Mouse (Mus musculus): ENCODE data around the gene Adamtsl1.

The Adamtsl1 gene

GRCm38 (mm10) chr4:86302095-86302494 is 788.1 kb downstream of the Adamtsl1 start:
- DNase-seq (ENCODE audit: extremely low read depth, insufficient read length, low spot score) = no peak

GRCm38 (mm10) chr4:86306753-86307152 is 792.8 kb downstream of the Adamtsl1 start:
- DNase-seq (ENCODE audit: extremely low read depth, insufficient read length, low spot score) = no peak

GRCm38 (mm10) chr4:86309178-86309577 is 795.2 kb downstream of the Adamtsl1 start:
- DNase-seq (ENCODE audit: extremely low read depth, insufficient read length, low spot score) = no peak

DNA sequence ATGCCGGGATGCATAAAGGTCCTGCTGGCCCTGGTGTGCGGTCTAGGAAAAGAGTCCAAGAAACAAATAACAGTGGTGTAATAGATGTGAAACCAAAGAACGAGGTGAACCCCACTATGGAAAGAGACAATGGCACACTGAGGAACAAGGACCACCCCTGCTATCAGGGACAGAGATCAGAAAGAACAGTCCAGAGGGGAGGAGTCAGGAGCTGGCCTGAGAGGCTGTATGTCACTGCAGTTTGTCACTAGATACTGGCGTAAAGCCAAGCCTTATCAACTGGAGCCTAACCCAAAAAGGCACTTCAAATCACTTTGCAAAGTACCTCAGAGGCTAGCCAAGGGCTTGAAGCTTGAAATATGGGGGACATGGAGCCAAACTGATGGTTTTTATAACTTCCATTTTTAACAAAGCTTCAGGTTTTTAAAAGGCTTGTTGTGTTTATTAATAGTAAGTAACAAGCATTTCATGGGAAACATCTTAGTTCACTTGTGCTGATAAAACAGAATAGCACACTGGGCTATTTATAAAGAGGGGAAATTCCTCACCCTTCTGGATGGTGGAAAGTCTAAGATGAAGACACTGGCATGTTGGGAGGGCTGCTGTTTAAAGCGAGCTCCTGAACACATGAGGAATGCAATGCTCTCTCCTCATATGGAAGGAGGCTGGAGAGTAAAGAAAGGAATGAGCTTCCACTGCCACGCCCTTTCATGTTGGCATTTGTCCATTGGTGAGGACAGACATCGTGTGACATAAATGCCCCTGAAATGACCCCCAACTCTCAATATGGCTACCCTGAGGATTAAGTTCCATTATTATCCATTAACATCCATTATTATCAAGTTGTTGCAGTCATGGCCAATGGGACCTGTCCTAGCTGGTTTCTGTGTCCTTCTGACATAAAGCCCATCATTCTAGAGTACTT is 797.1 kb downstream of the Adamtsl1 start:
- DNase-seq (ENCODE audit: extremely low read depth, insufficient read length, low spot score) = no peak

GRCm38 (mm10) chr4:86312366-86312765 is 798.4 kb downstream of the Adamtsl1 start:
- no peak for DNase-seq (ENCODE audit: extremely low read depth, insufficient read length, low spot score)

GRCm38 (mm10) chr4:86314442-86314841 is 800.5 kb downstream of the Adamtsl1 start:
- DNase-seq (ENCODE audit: extremely low read depth, insufficient read length, low spot score) = no peak

DNA sequence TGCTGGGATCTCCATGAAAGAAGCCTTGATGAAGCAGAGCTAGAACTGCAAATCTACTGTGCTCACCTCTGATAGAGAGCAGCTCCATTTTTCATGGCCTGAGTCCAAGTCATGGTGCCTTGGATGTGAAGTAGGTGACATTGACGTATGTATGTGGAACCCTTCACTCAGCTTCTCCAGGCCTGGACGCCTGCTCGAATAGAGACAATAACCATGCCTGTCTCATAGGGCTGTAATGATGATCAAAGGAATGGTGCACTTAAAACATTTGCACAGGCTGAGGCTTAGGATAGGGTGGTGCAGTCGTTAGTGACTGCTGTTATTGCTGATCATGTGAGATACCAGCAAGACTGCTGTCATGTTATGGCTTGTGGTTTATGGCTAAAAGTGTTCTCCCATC is 801.1 kb downstream of the Adamtsl1 start:
- DNase-seq (ENCODE audit: extremely low read depth, insufficient read length, low spot score) = no peak

DNA sequence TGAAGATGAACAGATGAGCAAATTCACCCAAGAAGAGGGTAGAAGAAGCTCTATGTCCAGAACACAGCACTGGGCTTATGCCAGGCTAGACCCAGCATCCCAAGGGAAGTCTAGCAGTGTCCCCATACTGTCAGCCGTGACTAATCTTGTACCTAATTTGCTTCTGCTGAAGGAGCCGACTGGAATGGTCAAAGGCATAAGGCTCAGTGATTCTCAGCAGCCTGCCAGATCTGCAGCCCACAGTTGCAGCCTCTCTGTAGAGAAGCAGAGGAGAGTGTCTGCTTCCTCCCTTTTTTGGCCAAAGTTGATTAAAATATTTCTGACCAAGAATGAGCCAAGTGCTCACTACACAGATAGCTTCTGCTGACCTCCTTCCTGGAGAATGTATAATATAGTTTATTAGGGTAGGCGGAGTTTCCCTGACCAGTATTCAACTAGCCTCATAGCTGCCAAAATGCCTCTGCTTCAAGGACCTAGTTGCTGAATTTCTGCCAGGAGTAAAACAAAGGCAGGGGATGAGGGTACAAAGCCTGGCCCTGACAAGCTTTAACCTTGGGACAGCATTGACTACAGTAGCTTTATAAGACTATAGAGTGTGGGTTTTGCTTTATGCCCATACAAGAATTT is 804.1 kb downstream of the Adamtsl1 start:
- no peak for DNase-seq (ENCODE audit: extremely low read depth, insufficient read length, low spot score)

GRCm38 (mm10) chr4:86325411-86325810 is 811.4 kb downstream of the Adamtsl1 start:
- no peak for DNase-seq (ENCODE audit: extremely low read depth, insufficient read length, low spot score)

DNA sequence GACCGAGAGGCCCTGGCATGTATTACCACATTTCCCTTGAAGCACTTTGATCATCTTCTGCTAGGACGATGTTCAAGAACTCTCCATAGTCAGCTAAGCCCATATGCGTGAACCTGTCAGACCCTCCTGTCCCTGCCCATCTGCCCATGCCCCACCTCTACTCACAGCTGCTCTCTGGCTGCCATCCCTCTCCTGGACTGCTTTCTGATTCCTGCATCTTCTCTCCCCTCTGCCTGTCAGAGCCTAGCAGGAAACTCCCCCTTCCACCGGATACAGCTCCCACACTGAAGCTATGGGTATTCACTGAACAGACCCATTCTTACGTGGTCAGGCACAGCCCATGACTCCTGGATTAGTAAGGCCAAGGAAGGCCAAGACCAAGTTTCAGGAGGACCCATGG is 812.0 kb downstream of the Adamtsl1 start:
- DNase-seq (ENCODE audit: extremely low read depth, insufficient read length, low spot score) = no peak

DNA sequence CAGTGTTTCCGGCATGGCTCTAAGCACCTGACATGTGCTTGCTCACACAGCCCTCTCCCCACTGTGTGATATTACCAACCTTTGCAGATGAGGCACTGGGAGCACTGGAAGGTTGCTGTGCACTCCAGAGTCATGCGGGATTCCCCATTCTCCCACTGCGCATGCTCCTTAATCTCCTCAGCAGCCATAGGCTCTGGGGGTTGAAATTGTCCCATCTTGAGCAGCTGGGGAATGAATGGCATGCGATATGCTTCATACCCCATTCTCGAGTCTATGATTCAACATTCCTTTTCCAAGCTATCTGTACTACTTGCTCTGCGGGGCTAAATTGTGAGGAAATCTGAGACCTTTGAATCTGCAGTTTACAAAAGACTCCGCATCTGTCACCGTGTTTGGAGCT is 812.7 kb downstream of the Adamtsl1 start:
- DNase-seq (ENCODE audit: extremely low read depth, insufficient read length, low spot score) = no peak

GRCm38 (mm10) chr4:86329481-86329880 is 815.5 kb downstream of the Adamtsl1 start:
- no peak for DNase-seq (ENCODE audit: extremely low read depth, insufficient read length, low spot score)

GRCm38 (mm10) chr4:86335861-86336415 is 822.0 kb downstream of the Adamtsl1 start:
- DNase-seq (ENCODE audit: extremely low read depth, insufficient read length, low spot score) = no peak

GRCm38 (mm10) chr4:86337216-86337765 is 823.3 kb downstream of the Adamtsl1 start:
- DNase-seq (ENCODE audit: extremely low read depth, insufficient read length, low spot score) = no peak

DNA sequence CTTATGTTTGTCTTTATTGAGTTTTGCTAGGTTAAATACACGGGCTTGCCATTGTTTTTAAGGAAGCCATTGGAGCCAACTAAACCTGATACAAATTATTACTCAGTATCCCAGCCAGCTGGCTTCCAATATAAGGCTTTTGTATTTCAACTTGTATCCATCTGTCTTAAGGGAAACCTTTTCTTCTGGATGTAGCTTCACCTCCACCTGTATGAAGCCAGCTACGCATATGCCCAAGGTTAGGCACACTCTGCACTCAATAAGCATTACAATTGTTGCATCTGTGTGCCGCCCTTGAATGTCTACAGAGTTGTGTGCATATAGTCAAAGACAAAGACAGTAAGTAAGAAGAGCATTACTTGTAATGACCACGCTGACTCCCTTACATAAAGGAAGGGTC is 835.4 kb downstream of the Adamtsl1 start:
- no peak for DNase-seq (ENCODE audit: extremely low read depth, insufficient read length, low spot score)

- no peak for DNase-seq (ENCODE audit: extremely low read depth, insufficient read length, low spot score)
Observed at GRCm38 (mm10) chr4:86352121-86352520, 838.1 kb downstream of the Adamtsl1 start.

DNA sequence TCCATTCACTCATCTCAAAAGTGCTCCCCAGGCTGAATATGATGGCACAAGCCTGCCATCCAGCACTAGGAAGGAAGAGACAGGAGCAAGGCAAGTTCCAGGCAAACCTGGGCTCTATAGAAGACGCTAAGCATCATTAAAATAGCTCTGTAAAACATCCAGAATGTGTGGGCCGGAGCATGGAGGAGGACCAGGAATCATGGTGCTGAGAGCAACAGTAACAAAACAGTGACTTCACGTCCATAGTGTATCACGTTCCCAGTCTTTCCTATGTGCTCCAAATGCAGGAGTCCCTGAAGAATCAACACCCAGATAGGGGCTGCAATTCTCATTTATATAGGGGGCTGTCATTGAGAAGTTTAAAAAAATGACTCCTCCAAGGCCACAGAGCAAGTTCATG is 839.6 kb downstream of the Adamtsl1 start:
- DNase-seq (ENCODE audit: extremely low read depth, insufficient read length, low spot score) = no peak

DNA sequence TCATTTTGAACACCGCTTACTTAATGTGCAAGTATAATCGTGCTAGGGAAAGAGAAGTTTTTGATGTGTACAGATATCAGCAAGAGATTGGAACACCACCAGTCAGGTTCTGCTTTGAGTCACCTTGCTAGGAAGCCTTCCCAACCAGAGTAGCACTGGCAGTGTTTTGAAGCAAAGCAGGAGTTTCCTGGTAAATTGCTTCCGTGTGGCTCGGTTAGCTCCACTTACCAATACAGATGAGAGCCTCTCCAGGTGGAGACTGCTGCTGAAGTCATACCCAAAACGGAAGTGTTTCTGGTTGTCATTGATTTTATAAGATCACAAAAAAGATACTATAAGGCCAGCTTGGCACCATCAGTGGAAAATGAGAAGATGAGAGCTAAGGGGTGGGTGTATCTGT is 845.4 kb downstream of the Adamtsl1 start:
- no peak for DNase-seq (ENCODE audit: extremely low read depth, insufficient read length, low spot score)

- no peak for DNase-seq (ENCODE audit: extremely low read depth, insufficient read length, low spot score)
Observed at GRCm38 (mm10) chr4:86369055-86369454, 855.1 kb downstream of the Adamtsl1 start.

- DNase-seq (ENCODE audit: extremely low read depth, insufficient read length, low spot score) = no peak
Observed at GRCm38 (mm10) chr4:86373166-86373565, 859.2 kb downstream of the Adamtsl1 start.

GRCm38 (mm10) chr4:86383124-86383523 is 869.2 kb downstream of the Adamtsl1 start:
- DNase-seq (ENCODE audit: extremely low read depth, insufficient read length, low spot score) = no peak

Data from 3134 (cell line).